21 mouse cellular contexts compared by ENCODE assay signal in the genomic region with DNA sequence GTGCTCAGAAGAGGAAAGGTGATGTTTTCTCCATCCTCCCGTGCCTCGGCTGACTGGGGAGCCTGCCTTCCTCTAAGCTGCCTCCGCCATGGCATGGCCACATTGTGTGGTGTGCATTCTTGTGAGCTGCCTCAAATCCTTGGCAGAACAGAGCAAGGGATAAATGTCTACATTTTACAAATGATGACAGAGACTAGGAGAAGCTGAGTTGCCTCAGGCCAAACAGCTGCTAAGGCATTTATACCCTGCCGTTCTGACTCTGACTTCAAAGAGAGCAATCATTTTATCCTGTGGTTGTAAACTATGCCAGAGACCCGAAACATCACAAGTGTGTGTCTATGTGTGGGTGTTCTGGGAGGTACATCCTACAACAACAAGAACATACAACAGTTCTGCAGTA. TPM values are rescaled to one million over a fixed set of nuclear protein-coding genes. Genes with fewer than 3 reads are reported as not detected.
DNase-seq lines count a peak whose midpoint lies in the region; ATAC-seq lines count a peak whose summit lies in the region.
"Had no signal": no experiment of that assay in that cellular context is flagged by ENCODE, and none has a peak within 500 bp of the region (broad histone marks: within the 10 kb centered on the region; RNA-seq: fewer than 3 reads in every experiment).

No protein-coding gene starts in this region.

- 56% methylated on average over 5 of the region's 5 CpGs for WGBS in lung, embryonic 16.5 days
- 36% methylated on average over 5 of the region's 5 CpGs for WGBS in embryonic facial prominence, embryonic 10.5 days
- WGBS in limb, embryonic 12.5 days: 33% methylated on average over 5 of the region's 5 CpGs

- no peak overlapping the region for H3K4me3 ChIP-seq in lung, embryonic 16.5 days (ENCODE audit: low read length)
- H3K4me3 ChIP-seq in embryonic facial prominence, embryonic 10.5 days: no peak overlapping the region
- H3K4me3 ChIP-seq in limb, embryonic 12.5 days (replicated peaks): no peak overlapping the region
- H3K4me3 ChIP-seq: heart, adult 2 months; liver, embryonic 13.5 days; stomach, embryonic 15.5 days had no signal

- ATAC-seq in lung, embryonic 16.5 days (ENCODE audit: low read depth): peak; percentile 23; the same call in 1 of the 2 replicates
- no peak for ATAC-seq in limb, embryonic 12.5 days (ENCODE audit: insufficient number of reproducible peaks, insufficient read depth, low FRiP score, low TSS enrichment, low read depth)
- ATAC-seq: activated CD4-positive, CD25-positive, alpha-beta regulatory T cell, adult 4 months; inflammation-experienced regulatory T-cells, adult 6 months had no signal

- peak; percentile 52 for DNase-seq in embryo, embryonic 11 days
- DNase-seq in embryo, embryonic 10 days (ENCODE audit: low spot score): no peak
- no peak for DNase-seq in lung, postnatal 4 days
- DNase-seq in embryonic facial prominence, embryonic 10.5 days (ENCODE audit: low spot score): no peak
- no peak for DNase-seq in urinary bladder, adult 18-20 months (ENCODE audit: low spot score in 2 of 2)
- DNase-seq in urinary bladder, postnatal 25 days (ENCODE audit: low spot score): no peak
- DNase-seq: adrenal gland, postnatal 36 days; cerebellum, postnatal 25 days; heart, adult 2 months; layer of hippocampus, adult 9-11 months; liver, embryonic 13.5 days; lung, postnatal 10 days had no signal

- no peaks in the 10 kb centered on the region for H3K27me3 ChIP-seq in lung, embryonic 16.5 days (ENCODE audit: control insufficient read depth, insufficient read depth, low read depth, low read length)
- H3K27me3 ChIP-seq in embryonic facial prominence, embryonic 10.5 days (replicated peaks; ENCODE audit: low read depth, poor library complexity, severe bottlenecking): no peaks in the 10 kb centered on the region; the same call in 1 of the 2 replicates
- H3K27me3 ChIP-seq in limb, embryonic 12.5 days: no peaks in the 10 kb centered on the region
- H3K27me3 ChIP-seq: CH12.LX; liver, embryonic 13.5 days; stomach, embryonic 15.5 days had no signal

- H3K4me1 ChIP-seq in lung, embryonic 16.5 days (replicated peaks; ENCODE audit: control insufficient read depth, insufficient read depth, low read length): peaks cover 17% of the 10 kb centered on the region
- H3K4me1 ChIP-seq in embryonic facial prominence, embryonic 10.5 days: peaks cover 76% of the 10 kb centered on the region
- H3K4me1 ChIP-seq in limb, embryonic 12.5 days (replicated peaks): peaks cover 68% of the 10 kb centered on the region
- H3K4me1 ChIP-seq: stomach, embryonic 15.5 days had no signal

- H3K9ac ChIP-seq in lung, embryonic 16.5 days (ENCODE audit: low read length): no peak overlapping the region
- no peak overlapping the region for H3K9ac ChIP-seq in limb, embryonic 12.5 days (replicated peaks)
- H3K9ac ChIP-seq: liver, embryonic 13.5 days; stomach, embryonic 15.5 days had no signal

- H3K4me2 ChIP-seq in lung, embryonic 16.5 days (ENCODE audit: low read depth, low read length): no peak overlapping the region
- H3K4me2 ChIP-seq in limb, embryonic 12.5 days: no peak overlapping the region
- H3K4me2 ChIP-seq: liver, embryonic 13.5 days; stomach, embryonic 15.5 days had no signal

- H3K27ac ChIP-seq in lung, embryonic 16.5 days (ENCODE audit: low read length): peak overlapping the region; percentile 71
- peak overlapping the region; percentile 83 for H3K27ac ChIP-seq in embryonic facial prominence, embryonic 10.5 days (replicated peaks)
- peak overlapping the region; percentile 87 for H3K27ac ChIP-seq in limb, embryonic 12.5 days
- H3K27ac ChIP-seq: heart, adult 2 months; kidney, postnatal 0 days; liver, embryonic 13.5 days; stomach, embryonic 15.5 days had no signal

- no peaks in the 10 kb centered on the region for H3K9me3 ChIP-seq in lung, embryonic 16.5 days (ENCODE audit: control insufficient read depth, low read length)
- H3K9me3 ChIP-seq in embryonic facial prominence, embryonic 10.5 days: no peaks in the 10 kb centered on the region
- no peaks in the 10 kb centered on the region for H3K9me3 ChIP-seq in limb, embryonic 12.5 days
- H3K9me3 ChIP-seq: liver, embryonic 13.5 days; stomach, embryonic 15.5 days had no signal

- no peaks in the 10 kb centered on the region for H3K36me3 ChIP-seq in lung, embryonic 16.5 days (ENCODE audit: control insufficient read depth, insufficient read depth, low read length)
- no peaks in the 10 kb centered on the region for H3K36me3 ChIP-seq in embryonic facial prominence, embryonic 10.5 days (replicated peaks)
- H3K36me3 ChIP-seq in limb, embryonic 12.5 days: no peaks in the 10 kb centered on the region
- H3K36me3 ChIP-seq: liver, embryonic 13.5 days; stomach, embryonic 15.5 days had no signal

RNA-seq across cellular contexts. Expression of a gene that starts 26.0 kb away (rescaled TPM):
- 15.6 and 16.0 TPM in 2 replicates for polyA plus RNA-seq in lung, embryonic 16.5 days (2015; fragmentation: Nextera tagmentation; extraction: Ambion mirVana)
- 17.7 and 17.9 TPM in 2 replicates for polyA plus RNA-seq in embryonic facial prominence, embryonic 10.5 days (2016; fragmentation: Nextera tagmentation; extraction: Ambion mirVana)
- polyA plus RNA-seq in limb, embryonic 12.5 days (2016; fragmentation: Nextera tagmentation; extraction: Ambion mirVana): 51.1 and 53.5 TPM in 2 replicates

RNA-seq across cellular contexts. Expression of a gene that starts 28.6 kb away (rescaled TPM):
- polyA plus RNA-seq in lung, embryonic 16.5 days (2015; fragmentation: Nextera tagmentation; extraction: Ambion mirVana): 5.4 and 5.7 TPM in 2 replicates
- polyA plus RNA-seq in embryonic facial prominence, embryonic 10.5 days (2016; fragmentation: Nextera tagmentation; extraction: Ambion mirVana): 0.26 and 0.34 TPM in 2 replicates
- polyA plus RNA-seq in limb, embryonic 12.5 days (2016; fragmentation: Nextera tagmentation; extraction: Ambion mirVana): 0.40 and 0.64 TPM in 2 replicates
- polyA plus RNA-seq: activated CD4-positive, CD25-positive, alpha-beta regulatory T cell, adult 4 months; inflammation-experienced regulatory T-cells, adult 6 months; neural tube, embryonic 11.5 days had no signal

RNA-seq across cellular contexts. Expression of a gene that starts 55.8 kb away (rescaled TPM):
- 1,483 and 1,593 TPM in 2 replicates for polyA plus RNA-seq in lung, embryonic 16.5 days (2015; fragmentation: Nextera tagmentation; extraction: Ambion mirVana)
- polyA plus RNA-seq in embryonic facial prominence, embryonic 10.5 days (2016; fragmentation: Nextera tagmentation; extraction: Ambion mirVana): 1,878 and 2,201 TPM in 2 replicates
- 1,412 and 1,630 TPM in 2 replicates for polyA plus RNA-seq in limb, embryonic 12.5 days (2016; fragmentation: Nextera tagmentation; extraction: Ambion mirVana)

RNA-seq across cellular contexts. Expression of a gene that starts 56.8 kb away (rescaled TPM):
- 0.33 TPM in 1 of 2 replicates, not detected in the other for polyA plus RNA-seq in lung, embryonic 16.5 days (2015; fragmentation: Nextera tagmentation; extraction: Ambion mirVana)
- polyA plus RNA-seq in embryonic facial prominence, embryonic 10.5 days (2016; fragmentation: Nextera tagmentation; extraction: Ambion mirVana): 0.36 and 0.41 TPM in 2 replicates
- 0.14 and 0.33 TPM in 2 replicates for polyA plus RNA-seq in limb, embryonic 12.5 days (2016; fragmentation: Nextera tagmentation; extraction: Ambion mirVana)
- polyA plus RNA-seq: activated CD4-positive, CD25-positive, alpha-beta regulatory T cell, adult 4 months; heart, adult 2 months; inflammation-experienced regulatory T-cells, adult 6 months; liver, embryonic 13.5 days; neural tube, embryonic 11.5 days; small intestine, adult 2 months had no signal
